Comparison of ENCODE assay signal across 9 mouse cellular contexts in the genomic region with DNA sequence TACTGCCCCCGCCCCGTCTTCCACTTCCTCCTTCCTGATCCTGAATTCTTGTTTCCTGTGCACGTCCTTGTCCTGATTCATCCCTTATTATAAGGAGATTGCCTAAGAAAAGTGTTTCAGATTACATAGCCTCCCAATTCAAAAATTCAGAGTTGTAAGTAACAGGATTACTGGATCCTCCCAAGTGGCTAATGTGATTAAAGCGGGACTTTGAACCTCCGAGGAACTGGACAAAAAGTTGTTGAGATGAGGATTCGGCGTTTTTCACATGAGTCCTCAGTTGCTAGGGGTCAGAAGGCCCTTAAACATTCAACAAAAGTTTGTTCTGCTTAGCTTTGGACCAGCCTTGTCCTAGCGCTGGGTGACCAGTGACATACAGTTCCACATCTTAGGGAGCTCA. TPM values are rescaled to one million over a fixed set of nuclear protein-coding genes. Genes with fewer than 3 reads are reported as not detected.
DNase-seq lines count a peak whose midpoint lies in the region; ATAC-seq and TF ChIP-seq lines count a peak whose summit lies in the region.
"Had no signal": no experiment of that assay in that cellular context is flagged by ENCODE, and none has a peak within 500 bp of the region (broad histone marks: within the 10 kb centered on the region; RNA-seq: fewer than 3 reads in every experiment).

TSS of gene Kcna1 (minus strand) at position 4 of the 400 bp plus-strand sequence.

- H3K9me3 ChIP-seq in lung, postnatal 0 days (ENCODE audit: low read length): no peaks in the 10 kb centered on the region
- H3K9me3 ChIP-seq in limb, embryonic 12.5 days: no peaks in the 10 kb centered on the region
- H3K9me3 ChIP-seq in stomach, postnatal 0 days (ENCODE audit: control insufficient read depth, low read length): no peaks in the 10 kb centered on the region

- ATAC-seq in lung, postnatal 0 days: no peak
- ATAC-seq in limb, embryonic 12.5 days (ENCODE audit: insufficient number of reproducible peaks, insufficient read depth, low FRiP score, low TSS enrichment, low read depth): no peak
- no peak for ATAC-seq in stomach, postnatal 0 days (ENCODE audit: low FRiP score, low TSS enrichment)

- no peak within 1 kb of the TSS for H3K27ac ChIP-seq in lung, postnatal 0 days (ENCODE audit: low read length)
- H3K27ac ChIP-seq in limb, embryonic 12.5 days: no peak within 1 kb of the TSS
- no peak within 1 kb of the TSS for H3K27ac ChIP-seq in stomach, postnatal 0 days (replicated peaks)
- H3K27ac ChIP-seq: heart, adult 2 months had no signal

- TF ChIP-seq EP300 in lung, postnatal 0 days (IDR thresholded peaks at IDR 0.05): no peak
- no peak for TF ChIP-seq EP300 in stomach, postnatal 0 days (optimal IDR thresholded peaks at IDR 0.05)

- H3K27me3 ChIP-seq in lung, postnatal 0 days (replicated peaks; ENCODE audit: insufficient read depth, low read length): peaks cover 40% of the 10 kb centered on the region
- H3K27me3 ChIP-seq in limb, embryonic 12.5 days: peaks cover 79% of the 10 kb centered on the region
- H3K27me3 ChIP-seq in stomach, postnatal 0 days (ENCODE audit: control insufficient read depth, insufficient read depth, low read length): peaks cover 12% of the 10 kb centered on the region

- TF ChIP-seq CTCF in lung, postnatal 0 days (IDR thresholded peaks at IDR 0.05): no peak
- no peak for TF ChIP-seq CTCF in stomach, postnatal 0 days (IDR thresholded peaks at IDR 0.05; ENCODE audit: low read depth)

- 28% methylated on average over 8 of the region's 8 CpGs for WGBS in lung, postnatal 0 days
- WGBS in limb, embryonic 12.5 days: 30% methylated on average over 8 of the region's 8 CpGs
- WGBS in stomach, postnatal 0 days: 35% methylated on average over 8 of the region's 8 CpGs

- H3K4me1 ChIP-seq in lung, postnatal 0 days (ENCODE audit: insufficient read depth, low read depth, low read length): peaks cover 6% of the 10 kb centered on the region
- peaks cover 30% of the 10 kb centered on the region for H3K4me1 ChIP-seq in limb, embryonic 12.5 days (replicated peaks)
- peaks cover 3% of the 10 kb centered on the region for H3K4me1 ChIP-seq in stomach, postnatal 0 days (replicated peaks; ENCODE audit: control insufficient read depth, insufficient read depth)

- no peaks in the 10 kb centered on the region for H3K36me3 ChIP-seq in lung, postnatal 0 days (ENCODE audit: insufficient read depth, low read length)
- no peaks in the 10 kb centered on the region for H3K36me3 ChIP-seq in limb, embryonic 12.5 days
- H3K36me3 ChIP-seq in stomach, postnatal 0 days (ENCODE audit: control insufficient read depth, insufficient read depth, low read length): no peaks in the 10 kb centered on the region

- DNase-seq in embryo, embryonic 9.5 days (ENCODE audit: extremely low spot score): peak; percentile 9
- DNase-seq in embryo, embryonic 10 days (ENCODE audit: low spot score): no peak
- DNase-seq in lung, postnatal 0 days (ENCODE audit: low spot score): no peak
- no peak for DNase-seq in lung, postnatal 36 days
- DNase-seq in stomach, postnatal 0 days (ENCODE audit: low spot score): no peak
- DNase-seq in cerebellum, adult 8-10 months: no peak
- DNase-seq in right cerebral cortex, postnatal 25 days: no peak
- DNase-seq: heart, adult 2 months had no signal

- no peak within 1 kb of the TSS for H3K9ac ChIP-seq in lung, postnatal 0 days (replicated peaks; ENCODE audit: low read depth)
- H3K9ac ChIP-seq in limb, embryonic 12.5 days (replicated peaks): peak within 1 kb of the TSS; percentile 58
- H3K9ac ChIP-seq in stomach, postnatal 0 days (ENCODE audit: low read length): no peak within 1 kb of the TSS

- peak within 1 kb of the TSS; percentile 36 for H3K4me3 ChIP-seq in lung, postnatal 0 days (ENCODE audit: low read depth, low read length)
- H3K4me3 ChIP-seq in limb, embryonic 12.5 days (replicated peaks): peak within 1 kb of the TSS; percentile 53
- H3K4me3 ChIP-seq in stomach, postnatal 0 days (ENCODE audit: low read depth, low read length): peak within 1 kb of the TSS; percentile 42
- H3K4me3 ChIP-seq: heart, adult 2 months had no signal

- peak within 1 kb of the TSS; percentile 57 for H3K4me2 ChIP-seq in lung, postnatal 0 days (replicated peaks; ENCODE audit: low read depth, low read length)
- H3K4me2 ChIP-seq in limb, embryonic 12.5 days: peak within 1 kb of the TSS; percentile 95
- H3K4me2 ChIP-seq in stomach, postnatal 0 days (replicated peaks; ENCODE audit: low read depth): peak within 1 kb of the TSS; percentile 70

RNA-seq across cellular contexts. Expression of gene Kcna1, which starts in this region (rescaled TPM):
- 0.08 and 0.12 TPM in 2 replicates for polyA plus RNA-seq in lung, postnatal 0 days (2015; fragmentation: Nextera tagmentation; extraction: Ambion mirVana)
- 1.4 TPM in 2 replicates for polyA plus RNA-seq in limb, embryonic 12.5 days (2016; fragmentation: Nextera tagmentation; extraction: Ambion mirVana)
- 0.62 and 0.69 TPM in 2 replicates for polyA plus RNA-seq in stomach, postnatal 0 days (2015; fragmentation: Nextera tagmentation; extraction: Ambion mirVana)
